Mouse (Mus musculus) spleen, postnatal 10 days (tissue): ENCODE measurements around the gene Rec114.

Experiments
- DNase-seq, 2 experiments: peaks; one replicate each; pipeline ENCODE4 v3.0.0; 2021 to 2022; ENCODE audit warnings: low spot score in 2 of 2

The Rec114 gene

DNA sequence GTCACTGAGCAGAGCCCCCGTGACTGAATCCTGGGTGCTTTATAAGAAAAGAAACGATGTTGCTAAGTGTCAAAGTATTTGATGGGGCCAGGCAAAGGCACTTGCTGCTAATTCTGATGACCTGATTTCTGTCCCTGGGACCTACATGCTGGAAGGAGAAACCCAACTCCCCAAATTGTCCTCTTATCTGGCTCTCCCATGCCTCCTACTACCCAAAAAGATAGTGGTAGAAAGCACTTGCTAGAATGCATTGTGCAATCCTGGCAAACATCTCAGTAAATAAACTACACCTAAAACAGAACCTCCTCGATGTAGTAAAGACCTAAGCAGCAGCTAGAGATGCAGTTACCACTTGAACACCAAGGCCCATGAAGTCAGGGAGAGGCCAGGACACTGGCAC lies 81.0 kb downstream of the Rec114 start:
- no peak for DNase-seq

DNA sequence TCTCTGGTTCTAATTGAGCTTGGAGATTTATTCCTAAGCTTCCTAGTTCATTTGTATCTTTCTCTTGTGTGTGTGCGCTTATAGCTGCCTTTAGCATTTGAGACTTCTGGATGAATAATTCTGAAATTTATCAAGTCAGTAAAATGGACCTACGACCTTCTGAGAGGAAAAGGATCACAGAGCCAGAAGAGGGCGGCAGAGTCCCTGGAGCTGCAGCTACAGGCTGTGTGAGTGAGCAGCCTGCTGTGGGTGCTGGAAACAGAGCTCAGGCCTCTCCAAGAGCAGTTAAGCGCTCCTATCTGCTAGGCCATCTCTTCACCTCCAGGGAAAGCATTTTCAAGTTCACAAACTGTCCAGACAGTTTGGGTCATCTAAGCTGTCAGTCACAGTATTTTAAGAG lies 81.8 kb downstream of the Rec114 start:
- peak; percentile 48 to 58 for DNase-seq

DNA sequence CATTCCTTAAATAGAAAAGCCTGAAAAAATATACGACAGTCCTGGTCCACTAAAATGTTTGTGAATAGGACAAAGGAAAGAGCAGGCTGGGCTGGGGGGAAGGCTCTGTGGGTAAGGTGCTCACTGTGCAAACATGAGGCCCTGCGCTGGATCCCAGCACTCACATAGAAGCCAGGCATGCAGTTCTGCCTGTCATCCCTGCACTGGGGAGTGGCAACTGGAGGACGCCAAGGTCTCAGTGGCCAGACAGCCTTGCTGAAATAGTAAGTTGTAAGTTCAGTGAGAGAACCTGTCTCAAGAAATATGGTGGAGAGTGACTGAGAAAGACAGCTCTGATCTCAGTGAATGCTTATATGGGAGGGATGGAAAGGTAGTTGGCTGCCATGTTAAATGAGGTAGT lies 83.1 kb downstream of the Rec114 start:
- DNase-seq = peak; percentile 33 to 34

DNA sequence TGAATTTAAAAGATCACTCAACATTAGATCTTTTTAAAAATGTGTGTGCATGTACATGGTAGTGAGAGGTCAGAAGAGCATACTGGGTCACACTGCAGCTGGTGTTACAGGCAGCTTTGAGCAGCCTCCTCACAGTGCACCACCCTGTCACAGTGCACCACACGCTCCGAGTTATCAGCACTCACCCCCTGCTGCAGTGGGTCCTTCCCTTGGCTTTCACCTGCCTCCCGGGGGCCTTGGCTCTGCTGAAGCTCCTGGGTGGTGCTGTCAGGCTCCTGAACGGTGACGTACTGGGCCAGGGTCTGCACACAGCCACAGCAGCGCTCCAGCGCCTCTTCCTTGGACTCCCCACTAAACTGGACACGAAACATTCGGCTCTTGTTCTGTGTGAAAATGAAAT lies 83.8 kb downstream of the Rec114 start:
- DNase-seq = peak; percentile 63 to 67

DNA sequence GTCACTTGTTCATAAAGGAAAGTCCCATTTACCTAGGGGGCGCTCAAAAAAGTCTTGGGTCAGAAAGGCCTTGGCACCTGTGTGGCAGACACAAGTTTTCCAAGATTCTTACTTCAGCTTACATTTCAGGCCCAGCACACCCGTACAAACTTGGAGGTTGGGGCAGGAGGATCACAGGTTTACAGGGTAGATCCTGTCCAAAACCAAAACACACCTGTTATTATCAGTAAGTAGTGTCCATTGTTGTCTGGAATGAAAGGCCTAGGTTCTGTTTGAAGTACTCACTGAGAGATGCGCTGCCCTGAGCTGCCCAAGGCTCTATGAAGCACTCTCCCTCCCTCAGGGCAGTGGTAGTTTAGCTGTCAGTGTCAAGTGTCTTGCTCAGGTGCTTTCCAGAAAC lies 84.4 kb downstream of the Rec114 start:
- DNase-seq = peak in 1 of 2 experiments; percentile 36

DNA sequence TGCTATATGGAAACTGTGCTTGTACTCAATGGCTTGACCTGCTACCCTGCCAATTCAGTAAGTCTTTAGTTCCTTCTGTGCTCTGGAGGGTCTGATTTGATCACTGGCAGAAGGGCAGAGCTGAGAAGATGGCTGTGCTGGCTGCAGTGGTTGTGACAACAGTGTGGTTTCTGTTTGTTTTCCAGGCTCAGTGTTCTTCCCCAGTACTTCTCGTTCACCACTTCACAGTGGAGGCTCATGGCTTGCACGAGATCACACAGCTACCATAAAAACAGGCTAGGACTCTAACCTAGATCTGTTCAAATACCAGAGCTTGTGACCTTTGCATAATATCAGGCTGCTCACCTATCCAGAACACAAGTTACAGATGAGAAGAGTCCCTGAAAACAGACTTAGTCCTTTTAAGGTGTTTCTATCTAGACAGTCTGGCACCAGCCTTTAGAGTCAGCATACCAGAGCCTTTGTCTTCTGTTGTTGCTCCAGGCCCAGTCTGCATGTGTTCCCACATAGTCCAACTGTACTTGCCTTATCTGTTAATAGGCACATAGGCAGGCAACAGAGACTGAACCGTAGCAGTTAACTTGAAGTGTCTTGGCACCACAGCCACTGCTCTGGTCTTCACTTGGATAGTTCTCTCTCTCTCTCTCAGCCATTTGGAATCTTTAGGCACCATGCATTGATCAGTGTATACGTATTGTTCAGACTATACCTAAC lies 85.0 kb downstream of the Rec114 start:
- peak in 1 of 2 experiments; percentile 48 for DNase-seq

DNA sequence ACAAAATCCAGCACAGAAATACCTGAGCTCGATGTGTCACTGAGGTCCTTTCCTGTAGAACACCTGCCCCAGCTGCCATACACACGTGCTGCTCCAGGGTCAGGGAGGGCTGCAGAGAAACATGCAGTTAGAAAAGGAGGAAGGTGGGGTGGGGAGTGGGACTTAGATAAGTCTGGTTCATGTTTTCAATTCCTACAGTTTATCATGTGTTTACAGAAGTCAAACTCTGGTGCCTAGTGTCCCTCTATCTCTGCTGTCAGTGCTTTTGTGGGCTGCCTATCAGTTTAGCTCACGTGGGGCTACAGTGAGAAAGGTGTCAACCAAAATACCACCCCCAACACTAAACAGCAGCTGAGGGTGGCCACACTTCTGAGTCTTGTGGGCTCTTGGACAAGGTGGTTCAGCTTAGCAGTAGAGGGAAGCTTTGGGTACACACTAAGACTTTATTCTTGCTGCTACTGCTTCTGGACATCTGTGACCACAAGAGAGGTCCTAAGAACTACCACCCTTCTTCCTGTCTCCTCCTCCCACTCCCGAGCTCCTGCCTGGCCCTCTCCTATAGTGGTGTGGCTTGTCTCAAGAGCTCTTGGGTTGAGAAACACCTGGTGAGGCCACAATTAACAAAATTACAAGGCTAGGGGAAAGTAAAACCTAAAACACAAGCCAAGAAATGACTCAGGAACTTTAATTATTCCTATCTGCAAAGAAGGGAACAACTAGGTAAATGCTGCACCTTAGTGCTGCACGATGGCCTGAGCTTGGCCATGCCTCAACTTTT lies 85.8 kb downstream of the Rec114 start:
- peak; percentile 48 to 72 for DNase-seq

DNA sequence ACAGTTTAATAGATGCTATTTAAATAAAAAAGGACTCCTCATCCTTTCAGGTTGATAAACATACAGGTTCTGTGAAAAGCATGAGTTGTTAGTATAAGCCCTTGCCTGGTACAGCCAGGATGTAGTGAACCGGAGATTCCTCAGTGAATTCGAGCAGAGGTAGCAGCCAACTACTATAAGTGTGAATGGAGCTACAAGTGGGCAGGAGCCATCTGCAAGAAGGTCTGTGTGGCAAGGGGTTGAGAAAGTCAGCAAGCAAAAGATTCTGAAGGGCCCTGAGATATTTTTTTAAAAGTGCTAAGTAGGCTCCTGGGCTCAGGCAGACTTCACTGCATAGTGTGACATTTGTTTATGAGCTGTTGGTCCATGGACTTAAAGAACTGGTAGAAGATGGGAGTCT lies 86.9 kb downstream of the Rec114 start:
- peak in 1 of 2 experiments; percentile 55 for DNase-seq

DNA sequence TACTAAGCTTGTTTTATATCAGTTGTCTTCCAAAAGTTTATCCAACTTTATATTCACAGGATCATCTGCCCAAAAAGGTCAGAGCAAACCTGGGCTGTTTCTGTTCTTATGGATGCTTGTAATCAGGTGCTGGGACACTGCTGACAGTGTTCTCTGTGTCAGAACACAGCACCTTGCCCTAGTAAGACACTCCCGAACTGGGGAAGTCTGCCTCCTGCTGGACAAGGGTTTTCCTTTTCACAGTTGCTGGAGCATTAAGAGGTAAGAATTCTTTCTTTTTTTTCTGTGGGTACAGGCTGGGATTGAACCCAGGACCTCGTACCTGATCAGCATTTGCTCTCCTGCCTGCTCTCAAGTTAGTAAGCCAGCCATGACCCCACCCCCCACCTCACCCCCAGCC lies 87.4 kb downstream of the Rec114 start:
- DNase-seq = peak; percentile 76 to 87

DNA sequence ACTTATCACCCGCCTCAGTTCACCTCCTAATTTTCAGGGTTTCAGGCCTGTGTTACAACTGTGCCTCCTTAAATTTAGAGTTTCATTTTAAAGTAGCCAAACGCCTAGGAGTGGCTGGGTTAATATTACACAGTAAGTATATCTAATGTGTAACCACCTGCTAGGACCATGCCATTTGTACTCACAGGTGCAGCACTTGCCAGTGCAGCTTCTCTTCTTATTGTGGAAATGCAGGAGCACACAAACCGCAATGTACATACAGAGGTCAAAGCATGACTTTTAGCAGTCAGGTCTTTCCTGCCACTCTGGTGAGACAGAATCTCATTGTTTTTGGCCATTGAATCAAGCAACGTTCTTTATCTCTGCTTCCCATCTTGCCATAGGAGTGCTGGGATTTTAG lies 89.3 kb downstream of the Rec114 start:
- no peak for DNase-seq

DNA sequence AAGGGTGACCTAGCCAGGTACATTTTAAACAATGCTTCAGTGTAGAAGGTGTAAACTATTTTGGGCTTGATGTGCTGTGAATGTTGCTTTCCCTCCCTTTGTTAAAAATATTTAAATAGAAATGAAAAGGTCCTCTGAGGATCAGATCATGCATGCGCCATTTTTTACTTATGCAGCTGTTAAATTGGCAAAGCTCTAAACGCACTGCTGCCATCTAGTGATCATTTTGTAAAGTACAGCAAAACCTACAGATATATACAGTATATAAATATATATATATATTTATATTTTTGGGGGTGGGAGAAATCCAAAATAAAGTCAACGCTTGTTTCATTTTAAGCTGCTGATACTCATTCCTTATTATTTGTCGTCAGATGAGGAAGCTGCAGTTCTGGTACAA lies 91.8 kb downstream of the Rec114 start:
- no peak for DNase-seq

DNA sequence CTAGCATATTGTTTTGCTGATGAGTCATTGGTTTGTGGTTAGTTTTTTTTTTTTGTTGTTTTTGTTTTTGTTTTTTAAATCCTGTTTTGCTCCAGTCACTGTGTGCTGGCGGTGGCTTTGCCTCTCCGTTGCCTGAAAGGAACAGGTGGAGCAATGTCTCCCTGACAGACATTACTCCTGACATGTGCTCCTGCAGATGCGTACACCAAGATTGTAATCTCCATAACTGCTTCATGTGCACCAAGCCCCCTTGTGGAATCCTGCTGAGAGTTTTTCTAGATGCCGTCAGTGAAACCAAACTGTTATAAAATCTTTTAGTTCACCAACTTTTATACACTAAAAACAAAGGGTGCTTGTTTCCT lies 94.5 kb downstream of the Rec114 start:
- no peak for DNase-seq

DNA sequence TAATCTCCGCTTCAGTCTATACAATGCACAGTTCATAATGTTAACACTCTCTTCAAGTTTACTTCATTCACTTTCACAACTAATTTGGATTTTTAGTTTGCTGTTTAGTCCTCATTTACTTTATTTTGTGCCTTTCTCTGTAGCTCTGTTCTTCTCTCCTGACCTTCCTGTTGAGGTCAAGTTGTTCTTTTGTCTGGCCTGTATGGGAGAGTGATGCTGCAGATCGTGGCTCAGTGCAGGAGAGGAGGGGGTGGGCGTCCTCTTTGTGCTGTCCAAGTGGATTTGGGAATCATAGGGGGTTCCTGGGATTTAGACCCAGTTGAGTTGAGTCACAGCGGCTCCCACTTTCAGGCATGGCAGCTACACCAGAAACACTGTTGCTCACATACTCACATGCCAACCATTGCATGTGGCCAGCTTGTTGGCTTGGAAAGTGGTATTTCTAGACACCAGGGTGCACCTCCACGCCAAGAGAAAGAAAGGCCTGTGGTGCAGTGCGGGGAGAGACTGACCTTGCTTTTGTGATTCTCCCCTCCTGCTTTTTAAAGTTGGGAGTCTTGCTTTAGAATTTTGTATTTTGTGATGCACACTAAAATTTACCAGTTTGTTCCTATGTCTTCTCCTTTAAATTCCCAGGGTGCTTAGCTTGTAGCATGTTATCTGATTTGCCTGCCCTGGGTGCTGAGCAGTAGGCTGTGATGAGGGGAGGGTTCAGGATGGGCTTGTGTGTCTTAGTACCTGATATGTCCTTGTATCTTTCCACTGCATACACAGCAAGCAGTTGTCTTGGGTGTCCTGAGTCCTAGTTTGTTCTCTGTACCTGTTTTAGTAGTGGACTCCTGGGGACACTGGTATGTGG lies 95.1 kb downstream of the Rec114 start:
- no peak for DNase-seq

DNA sequence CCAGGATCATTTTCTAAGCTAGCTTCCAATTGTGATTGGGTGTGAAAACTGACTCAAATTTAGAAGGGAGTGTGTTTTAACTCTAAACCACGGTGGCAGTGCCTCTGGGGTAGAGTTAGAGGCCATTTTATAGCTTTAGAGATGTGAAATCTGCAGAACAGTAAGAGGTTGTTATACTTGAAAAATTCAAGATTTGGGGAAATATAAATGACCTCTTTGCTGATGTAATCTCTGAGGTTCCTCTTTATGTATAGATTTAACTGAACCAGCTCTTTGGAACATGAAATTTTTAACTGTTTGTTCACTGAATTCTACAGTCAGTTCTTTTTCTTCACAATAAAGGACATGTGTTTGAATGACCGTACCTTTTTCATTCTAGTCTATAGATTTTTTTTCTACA lies 113.3 kb downstream of the Rec114 start:
- no peak for DNase-seq

DNA sequence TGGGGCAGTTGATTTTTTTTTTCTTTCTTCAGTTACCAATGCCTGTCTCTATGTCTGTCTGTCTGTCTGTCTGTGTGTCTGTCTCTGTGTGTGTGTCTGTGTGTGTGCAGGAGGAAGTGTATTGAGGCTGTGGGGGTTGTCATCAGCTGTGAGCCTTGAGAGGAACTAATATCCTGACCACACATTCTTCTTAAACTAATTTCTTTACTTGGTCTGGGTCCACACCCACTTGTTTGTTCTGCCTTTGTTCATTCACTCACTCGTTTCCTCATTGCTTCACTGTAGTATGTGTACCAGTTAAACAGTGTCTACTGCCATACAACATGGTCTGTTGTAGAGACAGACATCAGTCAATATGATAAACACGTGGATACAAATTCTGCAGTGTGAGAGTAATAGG lies 116.6 kb downstream of the Rec114 start:
- DNase-seq = no peak

DNA sequence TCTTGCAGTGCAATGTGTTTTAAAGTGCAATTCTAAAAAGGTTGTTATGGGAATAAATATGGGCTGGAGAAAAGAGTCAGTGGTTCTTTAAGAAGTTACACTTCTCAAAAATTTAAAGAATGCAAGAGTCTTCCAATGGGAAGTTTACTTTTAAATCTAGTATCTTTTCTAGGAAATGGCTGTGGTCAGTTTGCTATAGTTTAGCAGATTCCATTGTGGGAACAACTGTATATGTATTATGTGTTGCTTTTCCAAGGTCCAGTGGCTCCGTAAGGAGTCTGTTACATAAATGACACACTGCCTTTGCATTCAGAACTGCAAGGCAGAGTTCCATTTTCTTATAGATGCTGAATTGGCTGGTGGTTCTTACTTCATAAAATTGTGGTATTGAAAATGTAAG lies 120.8 kb downstream of the Rec114 start:
- DNase-seq = no peak

DNA sequence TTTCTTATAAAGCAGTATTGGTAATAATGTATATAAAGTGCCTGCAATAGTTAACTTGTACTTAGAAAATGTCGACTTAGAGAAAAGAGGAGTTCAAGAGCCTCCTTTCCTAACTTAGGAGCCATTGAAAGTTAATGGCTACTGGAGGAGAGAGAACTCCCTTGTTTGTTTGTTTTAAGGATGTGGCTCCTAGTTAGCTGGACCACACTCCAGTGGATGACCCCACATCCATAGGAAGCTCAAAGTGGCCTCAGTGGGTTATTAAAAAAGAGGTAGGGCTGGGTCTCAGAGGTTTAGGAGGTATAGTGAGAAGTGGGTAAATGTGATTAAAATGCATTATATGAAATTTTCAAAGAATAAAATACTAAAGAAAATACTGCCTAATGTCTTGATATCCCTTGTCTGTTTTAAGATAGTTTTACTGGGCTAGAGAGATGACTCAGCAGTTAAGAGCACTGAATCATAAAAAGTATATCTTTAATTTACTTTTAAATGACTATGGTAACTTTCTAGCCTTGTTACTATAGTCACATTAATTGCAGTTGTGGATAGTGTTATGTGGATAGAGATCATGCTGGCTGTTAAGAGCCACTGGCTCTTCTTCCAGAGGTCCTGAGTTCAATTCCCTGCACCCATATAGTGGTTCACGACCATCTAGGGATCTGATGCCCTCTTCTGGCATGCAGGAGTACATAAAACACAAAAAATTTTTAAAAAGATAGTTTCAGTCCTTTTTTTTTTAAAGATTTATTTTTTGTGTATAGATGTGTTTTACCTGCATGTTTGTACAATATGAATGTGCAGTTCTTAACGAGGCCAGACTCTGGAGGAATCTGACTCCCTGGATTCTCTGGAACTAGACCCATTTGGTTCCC lies 128.5 kb downstream of the Rec114 start:
- no peak for DNase-seq

DNA sequence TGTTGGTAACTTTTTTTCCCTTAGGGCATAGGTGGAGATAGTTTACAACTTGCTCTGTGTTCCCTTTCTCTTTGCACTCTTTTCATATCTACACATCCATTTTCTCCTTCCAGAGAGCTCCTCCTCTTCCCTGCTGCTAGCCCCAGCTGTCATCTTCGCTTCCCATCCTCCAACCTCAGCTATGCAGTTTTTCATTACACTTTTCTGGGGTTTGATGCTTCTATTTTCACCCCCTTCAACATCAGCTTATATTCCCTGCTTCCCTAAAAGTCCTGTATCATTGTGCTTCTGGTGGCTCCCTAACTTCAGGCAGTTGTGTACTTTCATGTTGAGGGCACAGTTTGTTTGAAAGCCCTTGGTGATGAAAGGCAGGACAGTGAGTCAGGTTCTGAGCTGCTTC lies 130.0 kb downstream of the Rec114 start:
- no peak for DNase-seq
